Mouse (Mus musculus) myocyte (in vitro differentiated cells): Measurements from ENCODE around the gene Gabbr2. TPM values are rescaled to one million over a fixed set of nuclear protein-coding genes. Genes with fewer than 3 reads are reported as not detected.

Experiments used
- H3K27me3 ChIP-seq: one replicate; pipeline ENCODE4 v1.6.1; 2011; ENCODE audit not compliant: control insufficient read depth, insufficient read depth, insufficient read length
- H3K36me3 ChIP-seq: one replicate; pipeline ENCODE4 v1.6.1; 2011; ENCODE audit not compliant: control insufficient read depth, insufficient read depth
- H3K4me2 ChIP-seq: one replicate; pipeline ENCODE4 v1.6.1; 2011; ENCODE audit warnings: low read depth, control low read depth
- H3K4me3 ChIP-seq: one replicate; pipeline ENCODE4 v1.5.1; 2011; ENCODE audit warnings: mild to moderate bottlenecking, control low read depth, moderate library complexity
- H3K79me2 ChIP-seq: one replicate; pipeline ENCODE4 v1.6.1; 2011; ENCODE audit not compliant: control insufficient read depth, insufficient read depth
- H3ac ChIP-seq: one replicate; pipeline ENCODE4 v1.6.1; 2011; ENCODE audit not compliant: control insufficient read depth, insufficient read length
- CEBPB ChIP-seq: IDR thresholded peaks from 2 replicates; pipeline ENCODE4 v1.6.1; 2011; ENCODE audit warnings: mild to moderate bottlenecking, moderate library complexity; ENCODE audit not compliant: poor library complexity, insufficient read depth, severe bottlenecking
- E2F4 ChIP-seq: IDR thresholded peaks from one replicate; pipeline ENCODE4 v1.6.1; 2011; ENCODE audit warnings: mild to moderate bottlenecking, control low read depth, moderate library complexity; ENCODE audit not compliant: insufficient read depth
- MAX ChIP-seq: IDR thresholded peaks from one replicate; pipeline ENCODE4 v1.6.1; 2011; ENCODE audit warnings: low read depth, mild to moderate bottlenecking, control low read depth
- MYOD1 ChIP-seq, 3 experiments: IDR thresholded peaks; one replicate each; pipeline ENCODE4 v1.6.1; 2011; ENCODE audit warnings: control low read depth in 2 of 3, low read depth in 2 of 3, mild to moderate bottlenecking in 2 of 3, moderate library complexity in 1 of 3; ENCODE audit not compliant: insufficient read length in 2 of 3, control insufficient read depth in 1 of 3
- MYOG ChIP-seq, 3 experiments: IDR thresholded peaks; one replicate each; pipeline ENCODE4 v1.6.1; 2011; ENCODE audit warnings: control low read depth in 2 of 3, low read depth in 2 of 3, mild to moderate bottlenecking in 2 of 3; ENCODE audit not compliant: insufficient read length in 2 of 3, control insufficient read depth in 1 of 3, insufficient read depth in 1 of 3
- POLR2A ChIP-seq: IDR thresholded peaks from one replicate; pipeline ENCODE4 v1.6.1; 2011; ENCODE audit warnings: low read depth, mild to moderate bottlenecking, control low read depth, moderate library complexity; ENCODE audit not compliant: insufficient read length
- POLR2AphosphoS2 ChIP-seq: IDR thresholded peaks from one replicate; pipeline ENCODE4 v1.6.1; 2011; ENCODE audit warnings: low read depth, control low read depth; ENCODE audit not compliant: insufficient read length
- REST ChIP-seq: IDR thresholded peaks from one replicate; pipeline ENCODE4 v1.6.1; 2011; ENCODE audit warnings: mild to moderate bottlenecking, control low read depth, moderate library complexity; ENCODE audit not compliant: insufficient read depth, insufficient read length
- SRF ChIP-seq: IDR thresholded peaks from one replicate; pipeline ENCODE4 v1.6.1; 2011; ENCODE audit warnings: low read depth; ENCODE audit not compliant: control insufficient read depth, insufficient read length
- TCF12 ChIP-seq: IDR thresholded peaks from one replicate; pipeline ENCODE4 v1.6.1; 2011; ENCODE audit warnings: mild to moderate bottlenecking, control low read depth; ENCODE audit not compliant: poor library complexity, insufficient read depth, severe bottlenecking
- TCF3 ChIP-seq: IDR thresholded peaks from one replicate; pipeline ENCODE4 v1.6.1; 2011; ENCODE audit warnings: low read depth, control low read depth; ENCODE audit not compliant: insufficient read length
- USF1 ChIP-seq: IDR thresholded peaks from one replicate; pipeline ENCODE4 v1.6.1; 2011; ENCODE audit warnings: low read depth, mild to moderate bottlenecking, control low read depth, moderate library complexity
- polyA plus RNA-seq: library from polyadenylated mRNA; unstranded; fragments of >200 nt; fragmentation: generic; extraction: Trizol; gene quantifications from one replicate; pipeline ENCODE4 v1.2.1, GENCODE M21; 2012; ENCODE audit warnings: missing spikeins

Gabbr2 gene
- polyA plus RNA-seq, 1 experiment, result not detected

DNA sequence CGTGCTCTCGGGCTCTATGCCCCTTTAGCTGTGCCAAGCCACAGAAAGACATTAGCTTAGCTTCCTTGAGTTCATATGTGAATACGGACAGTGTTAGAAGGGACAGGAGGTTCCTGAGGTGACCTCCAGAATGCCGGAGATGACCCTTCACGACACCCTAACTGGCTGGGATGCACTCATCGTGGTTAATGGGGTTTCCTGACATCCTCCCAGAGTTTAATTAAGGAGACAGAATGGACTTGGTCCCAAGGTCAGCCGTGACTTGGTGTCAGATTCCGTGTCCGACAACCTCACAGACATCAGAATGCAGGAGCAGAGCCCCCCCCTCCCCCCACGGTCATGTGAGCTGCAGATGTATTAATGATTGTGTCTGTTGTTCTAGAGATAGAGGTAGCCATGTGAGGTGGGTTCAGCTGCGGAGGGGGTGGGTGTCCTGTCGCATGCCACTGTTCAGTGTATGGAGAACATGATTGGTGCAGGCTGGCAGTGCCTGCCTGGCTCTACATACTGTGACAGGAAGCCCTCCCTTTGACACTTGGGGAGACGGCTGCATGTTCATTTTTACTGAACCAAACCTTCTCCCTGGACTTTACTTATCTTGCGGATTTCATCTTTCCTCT, 303.4 kb downstream of the Gabbr2 start:
- Histone ChIP-seq H3K4me3 (no peak overlapping the region), H3K79me2 (no peaks in the 10 kb centered on the region), H3ac (no peak overlapping the region), H3K4me2 (no peak overlapping the region), H3K36me3 (no peaks in the 10 kb centered on the region), H3K27me3 (no peaks in the 10 kb centered on the region)
- TF ChIP-seq TCF3 (no peak), USF1 (no peak), MAX (no peak), MYOG (IDR thresholded peaks at IDR 0.05; ENCODE audit: control insufficient read depth in 1 of 3, insufficient read depth in 1 of 3, insufficient read length in 2 of 3, low read depth in 2 of 3) (no peak), TCF12 (no peak), SRF (no peak), REST (no peak), POLR2AphosphoS2 (no peak), CEBPB (no peak), E2F4 (no peak), POLR2A (no peak), MYOD1 (IDR thresholded peaks at IDR 0.05; ENCODE audit: control insufficient read depth in 1 of 3, insufficient read length in 2 of 3, low read depth in 2 of 3) (no peak)

DNA sequence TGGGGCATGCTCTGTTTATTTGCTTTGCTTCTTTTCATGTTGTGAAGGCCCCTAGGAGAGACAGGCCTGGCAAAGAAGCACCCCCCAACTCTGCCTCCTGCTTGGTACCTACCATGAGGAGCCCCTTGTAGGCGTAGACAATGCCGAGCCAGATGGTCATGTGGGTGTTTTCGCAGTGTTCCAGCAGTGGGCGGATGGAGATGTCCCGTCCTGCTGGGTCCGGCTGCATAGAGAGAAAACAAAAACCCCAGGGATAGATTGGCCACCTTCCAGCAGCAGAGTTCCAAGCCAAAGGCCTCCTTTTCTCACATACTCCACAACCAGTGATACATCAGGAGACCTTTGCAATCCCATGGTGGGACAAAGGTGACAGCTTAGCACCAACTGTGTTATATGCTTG, 307.5 kb downstream of the Gabbr2 start:
- Histone ChIP-seq H3ac (no peak overlapping the region), H3K27me3 (no peaks in the 10 kb centered on the region), H3K79me2 (no peaks in the 10 kb centered on the region), H3K4me3 (no peak overlapping the region), H3K4me2 (no peak overlapping the region), H3K36me3 (no peaks in the 10 kb centered on the region)
- no peak for TF ChIP-seq SRF

GRCm38 (mm10) chr4:46676646-46677045, 315.0 kb downstream of the Gabbr2 start:
- Histone ChIP-seq H3K79me2 (no peaks in the 10 kb centered on the region), H3K27me3 (no peaks in the 10 kb centered on the region), H3K36me3 (no peaks in the 10 kb centered on the region), H3K4me2 (no peak overlapping the region), H3K4me3 (no peak overlapping the region), H3ac (no peak overlapping the region)
- TF ChIP-seq E2F4 (no peak), TCF3 (no peak), MAX (no peak), POLR2AphosphoS2 (no peak)

- Histone ChIP-seq H3K36me3 (no peaks in the 10 kb centered on the region), H3K4me2 (no peak overlapping the region), H3K27me3 (no peaks in the 10 kb centered on the region), H3ac (no peak overlapping the region), H3K79me2 (no peaks in the 10 kb centered on the region), H3K4me3 (no peak overlapping the region)
- TF ChIP-seq MYOD1 (IDR thresholded peaks at IDR 0.05; ENCODE audit: control insufficient read depth in 1 of 3, insufficient read length in 2 of 3, low read depth in 2 of 3) (no peak), REST (no peak), POLR2A (no peak)
These were observed 315.7 kb downstream of the Gabbr2 start for GRCm38 (mm10) chr4:46675992-46676391.

DNA sequence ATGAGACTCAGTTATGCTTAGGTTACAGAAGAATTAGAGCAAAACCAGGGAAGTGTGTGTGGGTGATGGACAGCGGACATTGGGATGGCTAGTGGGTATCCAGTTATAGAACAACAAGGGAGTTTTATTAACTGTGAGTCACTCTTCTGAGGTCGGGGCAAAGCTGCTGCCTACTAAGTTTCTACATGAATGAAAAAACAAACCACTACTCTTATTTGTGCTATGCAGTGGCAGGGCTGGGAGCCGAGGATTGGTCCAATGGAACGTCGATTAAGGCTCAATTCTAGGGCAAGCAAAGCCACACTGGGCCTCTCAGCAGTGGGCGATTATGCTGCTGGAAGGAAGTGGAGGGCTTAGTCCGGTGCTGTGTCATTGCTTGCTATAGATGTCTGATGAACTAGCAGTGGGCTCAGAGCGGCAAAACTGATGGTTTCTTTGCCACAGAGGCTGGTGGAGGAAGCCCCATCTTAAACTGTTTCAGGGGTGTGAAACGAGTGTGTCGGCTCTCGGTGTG, 316.3 kb downstream of the Gabbr2 start:
- Histone ChIP-seq H3K27me3 (no peaks in the 10 kb centered on the region), H3ac (no peak overlapping the region), H3K79me2 (no peaks in the 10 kb centered on the region), H3K4me2 (no peak overlapping the region), H3K36me3 (no peaks in the 10 kb centered on the region), H3K4me3 (no peak overlapping the region)
- TF ChIP-seq CEBPB (no peak), REST (no peak), USF1 (no peak), MYOG (IDR thresholded peaks at IDR 0.05; ENCODE audit: control insufficient read depth in 1 of 3, insufficient read depth in 1 of 3, insufficient read length in 2 of 3, low read depth in 2 of 3) (no peak), POLR2A (no peak), MYOD1 (IDR thresholded peaks at IDR 0.05; ENCODE audit: control insufficient read depth in 1 of 3, insufficient read length in 2 of 3, low read depth in 2 of 3) (no peak), MAX (no peak), POLR2AphosphoS2 (no peak), E2F4 (no peak), TCF3 (no peak), TCF12 (no peak)
